Comparison of ENCODE assay signal across 21 mouse cellular contexts in the genomic region with DNA sequence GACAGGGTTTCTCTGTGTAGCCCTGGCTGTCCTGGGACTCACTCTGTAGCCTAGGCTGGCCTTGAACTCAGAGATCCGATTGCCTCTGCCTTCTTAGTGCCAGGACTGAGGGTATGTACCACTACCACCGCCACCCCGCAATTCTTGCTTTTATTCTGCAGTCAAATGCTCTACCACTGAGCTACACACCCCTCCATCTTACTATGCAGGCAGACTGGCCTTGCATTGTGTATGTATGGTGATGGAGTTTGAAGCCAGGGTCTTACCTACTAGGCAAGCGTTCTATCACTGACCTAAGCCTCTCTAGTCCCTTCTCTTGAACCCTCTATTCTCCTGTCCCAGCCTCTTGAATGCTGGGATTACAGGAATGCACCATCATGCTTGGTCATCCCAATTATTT. TPM values are rescaled to one million over a fixed set of nuclear protein-coding genes. Genes with fewer than 3 reads are reported as not detected.
"Had no signal": no experiment of that assay in that cellular context is flagged by ENCODE, and none has a peak within 500 bp of the region (broad histone marks: within the 10 kb centered on the region; RNA-seq: fewer than 3 reads in every experiment).

No protein-coding gene starts in this region.

- DNase-seq: liver, postnatal 0 days; lung, adult 2 months; lung, postnatal 14 days; lung, postnatal 36 days; right cerebral cortex, postnatal 14 days; thymus, adult 2 months; thymus, postnatal 25 days; thymus, postnatal 4 days had no signal

- ATAC-seq: liver, postnatal 0 days; midbrain, embryonic 13.5 days; midbrain, embryonic 15.5 days had no signal

- H3K4me3 ChIP-seq: liver, embryonic 15.5 days; lung, embryonic 15.5 days; megakaryocyte, embryonic 14.5 days; midbrain, embryonic 13.5 days; midbrain, embryonic 15.5 days; neural tube, embryonic 13.5 days; stomach, embryonic 15.5 days had no signal

- H3K27ac ChIP-seq: liver, embryonic 15.5 days; lung, embryonic 15.5 days; macrophage; midbrain, embryonic 13.5 days; midbrain, embryonic 15.5 days; neural tube, embryonic 13.5 days; stomach, embryonic 15.5 days had no signal

- H3K36me3 ChIP-seq: liver, embryonic 15.5 days; midbrain, embryonic 13.5 days; midbrain, embryonic 15.5 days; neural tube, embryonic 13.5 days; stomach, embryonic 15.5 days had no signal

- H3K9me3 ChIP-seq: liver, embryonic 15.5 days; lung, embryonic 15.5 days; megakaryocyte, embryonic 14.5 days; midbrain, embryonic 13.5 days; midbrain, embryonic 15.5 days; neural tube, embryonic 13.5 days; stomach, embryonic 15.5 days had no signal

- H3K27me3 ChIP-seq: lung, embryonic 15.5 days; stomach, embryonic 15.5 days had no signal

- H3K4me2 ChIP-seq: liver, embryonic 15.5 days; lung, embryonic 15.5 days; midbrain, embryonic 11.5 days; midbrain, embryonic 13.5 days; midbrain, embryonic 15.5 days; neural tube, embryonic 13.5 days; stomach, embryonic 15.5 days had no signal

- H3K9ac ChIP-seq: liver, embryonic 15.5 days; liver, postnatal 0 days; lung, embryonic 15.5 days; midbrain, embryonic 13.5 days; midbrain, embryonic 15.5 days; neural tube, embryonic 13.5 days; stomach, embryonic 15.5 days had no signal

RNA-seq across cellular contexts. Expression of gene Sit1, which starts 29.8 kb away (rescaled TPM):
- polyA plus RNA-seq: lung, postnatal 0 days; macrophage; midbrain, embryonic 11.5 days; midbrain, embryonic 13.5 days; midbrain, embryonic 15.5 days; midbrain, postnatal 0 days; neural tube, embryonic 11.5 days; neural tube, embryonic 13.5 days; stomach, embryonic 15.5 days; testis, adult 2 months had no signal
